Mouse (Mus musculus) ovary, adult 18-20 months (tissue): Measurements from ENCODE around the gene Phactr3.

Experiments
- DNase-seq: peaks from one replicate; pipeline ENCODE4 v3.0.0; 2022; ENCODE audit warnings: low spot score, mixed read lengths

Phactr3 gene

GRCm38 (mm10) chr2:178193445-178193844 is 74.7 kb downstream of the Phactr3 start:
- DNase-seq: no peak

- no peak for DNase-seq
These were observed 76.1 kb downstream of the Phactr3 start for GRCm38 (mm10) chr2:178194908-178195307.

DNA sequence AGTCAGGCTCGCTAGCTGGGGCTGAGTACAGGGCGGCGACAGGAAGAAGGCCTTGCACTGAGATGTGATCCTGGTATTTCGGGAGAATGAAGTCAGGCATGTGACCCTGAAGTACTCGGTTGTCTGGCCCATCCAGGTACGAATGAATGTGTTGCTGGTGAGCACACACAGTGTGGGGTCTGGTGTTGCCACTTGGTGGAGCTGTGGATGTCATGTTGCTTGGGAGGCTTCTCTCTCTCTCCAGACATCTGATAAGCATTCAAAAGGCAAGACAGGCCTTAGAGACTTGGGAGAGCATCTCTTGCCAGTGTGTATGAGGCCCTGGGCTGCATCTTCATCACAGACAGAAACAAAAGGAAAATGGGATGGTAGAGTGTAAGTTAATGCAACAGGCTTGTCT is 77.3 kb downstream of the Phactr3 start:
- no peak for DNase-seq

DNA sequence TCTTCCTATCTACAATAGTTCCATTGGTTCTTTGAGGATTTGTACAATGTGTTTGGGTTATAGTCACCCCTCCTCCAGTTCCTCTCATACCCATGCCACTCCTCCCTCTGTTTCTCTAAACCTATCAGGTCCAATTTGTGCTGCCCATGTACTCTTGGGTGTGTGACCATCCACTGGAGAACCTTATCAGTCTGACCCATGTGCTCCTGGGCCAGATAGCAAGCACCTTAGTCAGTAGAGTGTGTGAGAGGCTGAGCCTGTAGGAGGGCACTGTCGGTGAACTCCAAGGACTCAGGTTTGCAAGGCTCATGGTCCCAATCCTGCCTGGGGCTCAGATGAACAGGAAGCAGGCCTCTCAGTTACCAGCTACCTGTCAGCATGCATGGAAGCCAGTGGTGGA is 78.8 kb downstream of the Phactr3 start:
- DNase-seq: no peak

- DNase-seq: no peak
These were observed 85.7 kb downstream of the Phactr3 start for GRCm38 (mm10) chr2:178204455-178204854.

GRCm38 (mm10) chr2:178208186-178208600 is 89.4 kb downstream of the Phactr3 start:
- no peak for DNase-seq

DNA sequence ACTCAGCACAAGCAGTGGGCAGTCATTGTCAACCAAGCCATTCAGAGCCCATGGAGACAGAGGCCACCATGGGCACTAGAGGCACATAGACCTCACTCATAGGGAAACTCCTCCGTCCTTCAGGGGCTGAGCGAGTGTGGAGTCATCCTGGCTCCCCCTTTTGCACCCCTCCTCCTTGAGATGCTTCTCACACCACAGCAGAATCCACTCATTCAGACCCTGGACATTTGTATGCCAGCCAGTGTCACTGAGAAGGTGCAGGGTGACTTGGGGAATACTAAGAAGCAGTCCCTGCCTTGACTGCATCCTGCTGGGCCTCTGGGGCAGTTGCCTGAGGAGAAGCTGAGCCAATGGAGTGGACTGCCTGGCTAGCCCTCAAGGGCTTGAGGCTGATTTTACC is 95.1 kb downstream of the Phactr3 start:
- DNase-seq: no peak

- no peak for DNase-seq
These were observed 95.8 kb downstream of the Phactr3 start for GRCm38 (mm10) chr2:178214531-178214930.

GRCm38 (mm10) chr2:178218461-178218860 is 99.7 kb downstream of the Phactr3 start:
- DNase-seq: no peak

DNA sequence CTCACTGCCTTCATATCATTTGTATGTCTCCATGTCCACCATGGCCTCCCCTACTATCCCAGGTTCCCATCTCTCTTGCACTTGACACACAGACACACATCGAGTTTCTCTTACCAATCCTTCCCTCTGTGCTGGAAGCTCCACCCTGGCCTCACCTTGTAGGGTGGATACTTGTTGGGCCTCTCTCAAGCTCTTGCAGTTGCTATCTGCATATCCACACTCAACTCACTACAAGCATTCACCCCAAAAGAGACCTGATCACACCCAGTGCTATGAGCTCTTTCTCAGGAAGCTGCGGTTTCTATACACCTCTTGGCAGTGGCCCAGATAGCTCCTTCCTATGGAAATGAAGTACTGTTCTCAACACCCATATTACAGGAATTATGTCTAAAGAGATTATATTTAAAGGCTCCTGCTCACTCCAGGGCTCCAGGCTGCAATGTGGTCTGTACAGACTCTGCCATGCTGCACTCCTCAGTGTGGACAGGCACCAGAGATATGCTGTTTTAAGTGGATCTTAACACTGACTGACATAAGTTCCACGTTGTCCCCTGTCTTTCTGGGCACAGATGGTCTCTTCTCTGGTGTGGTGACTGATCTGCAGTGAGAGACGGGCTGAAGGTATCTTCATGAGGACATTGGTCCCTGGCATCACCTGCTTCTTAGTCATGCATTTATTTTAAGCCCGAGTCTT is 100.8 kb downstream of the Phactr3 start:
- DNase-seq: no peak

GRCm38 (mm10) chr2:178220148-178220717 is 101.5 kb downstream of the Phactr3 start:
- no peak for DNase-seq

DNA sequence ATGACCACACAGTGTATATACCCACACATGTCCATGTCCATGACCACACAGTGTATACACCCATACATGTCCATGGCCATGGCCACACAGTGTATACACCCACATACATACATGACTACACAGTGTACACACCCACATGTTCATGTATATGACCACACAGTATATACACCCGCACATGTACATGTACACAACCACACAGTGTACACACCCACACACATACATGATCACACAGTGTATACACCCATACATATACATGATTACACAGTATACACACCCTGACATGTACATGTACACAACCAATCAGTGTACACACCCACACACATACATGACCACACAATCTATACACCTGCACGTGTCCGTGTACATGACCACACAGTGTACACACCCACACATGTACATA is 102.2 kb downstream of the Phactr3 start:
- no peak for DNase-seq

DNA sequence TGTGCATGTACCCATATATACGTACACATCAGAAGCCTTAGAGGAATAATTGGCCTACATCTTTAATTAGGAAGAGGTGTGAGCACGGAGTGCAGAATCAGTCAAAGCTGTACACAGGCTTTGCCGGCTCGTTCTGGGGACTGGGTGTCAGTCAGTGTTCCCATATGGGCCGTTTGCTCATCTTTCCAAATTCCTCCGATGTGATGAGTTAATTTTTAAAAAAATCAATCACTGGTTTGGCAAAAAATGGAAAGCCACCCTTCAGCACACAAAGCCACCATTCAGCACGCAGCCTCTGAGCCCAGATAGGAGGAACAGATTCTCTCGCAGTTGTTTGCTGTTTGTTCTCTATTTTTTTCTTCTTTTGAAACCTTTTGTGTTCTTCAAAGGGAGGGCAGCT is 110.5 kb downstream of the Phactr3 start:
- DNase-seq: no peak

DNA sequence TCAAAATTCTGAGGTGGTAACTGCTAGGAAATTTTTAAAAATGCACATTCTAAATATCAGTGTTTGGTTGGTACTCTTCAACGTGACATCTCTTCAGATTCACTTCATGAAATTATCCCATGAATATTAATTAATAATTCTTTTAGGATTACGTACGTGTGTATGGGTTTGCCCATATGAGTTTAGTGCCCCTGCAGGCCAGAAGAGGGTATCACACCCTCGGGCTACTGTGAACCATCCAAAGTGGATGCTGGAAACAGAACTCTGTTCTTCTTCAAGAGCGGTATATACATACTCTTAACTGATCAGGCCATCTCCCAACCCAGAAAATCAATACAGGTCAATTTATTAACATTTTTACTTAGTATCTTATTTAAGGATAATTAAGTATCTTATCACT is 114.7 kb downstream of the Phactr3 start:
- DNase-seq: no peak

GRCm38 (mm10) chr2:178237056-178237455 is 118.3 kb downstream of the Phactr3 start:
- no peak for DNase-seq

GRCm38 (mm10) chr2:178238503-178238902 is 119.7 kb downstream of the Phactr3 start:
- no peak for DNase-seq

- no peak for DNase-seq
These were observed 122.1 kb downstream of the Phactr3 start for GRCm38 (mm10) chr2:178240886-178241285.

GRCm38 (mm10) chr2:178241374-178241773 is 122.6 kb downstream of the Phactr3 start:
- DNase-seq: no peak

GRCm38 (mm10) chr2:178242996-178243395 is 124.2 kb downstream of the Phactr3 start:
- no peak for DNase-seq

GRCm38 (mm10) chr2:178244866-178245265 is 126.1 kb downstream of the Phactr3 start:
- no peak for DNase-seq

- DNase-seq: no peak
These were observed 127.1 kb downstream of the Phactr3 start for GRCm38 (mm10) chr2:178245841-178246240.

GRCm38 (mm10) chr2:178246767-178247166 is 128.0 kb downstream of the Phactr3 start:
- DNase-seq: no peak

GRCm38 (mm10) chr2:178247274-178247673 is 128.5 kb downstream of the Phactr3 start:
- no peak for DNase-seq
